Mouse (Mus musculus): ENCODE data around the gene Alox12b.

Gene Alox12b

GRCm38 (mm10) chr11:69156800-69157199, at the start of gene Alox12b:
Gene Alox12b (plus strand): TSS chr11:69156989.
- no peak for DNase-seq (ENCODE audit: low read depth, low spot score)

- DNase-seq (ENCODE audit: low read depth, low spot score) = no peak
These were observed 49.1 kb upstream of the Alox12b start for GRCm38 (mm10) chr11:69107676-69108075.

GRCm38 (mm10) chr11:69108223-69108622, 48.6 kb upstream of the Alox12b start:
- no peak for DNase-seq (ENCODE audit: low read depth, low spot score)

GRCm38 (mm10) chr11:69109032-69109900, 47.5 kb upstream of the Alox12b start:
- DNase-seq (ENCODE audit: low read depth, low spot score) = no peak

- no peak for DNase-seq (ENCODE audit: low read depth, low spot score)
These were observed 46.3 kb upstream of the Alox12b start for GRCm38 (mm10) chr11:69110319-69111046.

GRCm38 (mm10) chr11:69111051-69111810, 45.6 kb upstream of the Alox12b start:
- DNase-seq (ENCODE audit: low read depth, low spot score) = no peak

GRCm38 (mm10) chr11:69111865-69112264, 44.9 kb upstream of the Alox12b start:
- no peak for DNase-seq (ENCODE audit: low read depth, low spot score)

- no peak for DNase-seq (ENCODE audit: low read depth, low spot score)
These were observed 42.8 kb upstream of the Alox12b start for GRCm38 (mm10) chr11:69114018-69114417.

- DNase-seq (ENCODE audit: low read depth, low spot score) = no peak
These were observed 42.2 kb upstream of the Alox12b start for GRCm38 (mm10) chr11:69114621-69115020.

- DNase-seq (ENCODE audit: low read depth, low spot score) = no peak
These were observed 39.9 kb upstream of the Alox12b start for GRCm38 (mm10) chr11:69116843-69117242.

- DNase-seq (ENCODE audit: low read depth, low spot score) = no peak
These were observed 38.8 kb upstream of the Alox12b start for GRCm38 (mm10) chr11:69117737-69118695.

- no peak for DNase-seq (ENCODE audit: low read depth, low spot score)
These were observed 38.0 kb upstream of the Alox12b start for GRCm38 (mm10) chr11:69118765-69119164.

GRCm38 (mm10) chr11:69119446-69120155, 37.2 kb upstream of the Alox12b start:
- DNase-seq (ENCODE audit: low read depth, low spot score) = no peak

- no peak for DNase-seq (ENCODE audit: low read depth, low spot score)
These were observed 36.4 kb upstream of the Alox12b start, which contains the start of gene Hes7 for GRCm38 (mm10) chr11:69120221-69121000. Gene Hes7 (plus strand): TSS chr11:69120404.

- no peak for DNase-seq (ENCODE audit: low read depth, low spot score)
These were observed 35.6 kb upstream of the Alox12b start for GRCm38 (mm10) chr11:69121001-69121740.

- DNase-seq (ENCODE audit: low read depth, low spot score) = no peak
These were observed 35.0 kb upstream of the Alox12b start for GRCm38 (mm10) chr11:69121741-69122335.

- no peak for DNase-seq (ENCODE audit: low read depth, low spot score)
These were observed 34.3 kb upstream of the Alox12b start, which contains the start of gene 9130213A22Rik for GRCm38 (mm10) chr11:69122336-69122951. Gene 9130213A22Rik (minus strand): TSS chr11:69122589.
